Mouse (Mus musculus) cerebellum, adult 2 months (tissue): ENCODE measurements around the gene Tecr.

ENCODE experiments used
- CTCF ChIP-seq: fragments of 200-500 bp; IDR thresholded peaks from 2 replicates; pipeline ENCODE4 v1.5.1; 2011; ENCODE audit warnings: low read depth, mild to moderate bottlenecking, control low read depth, low read length, moderate library complexity, borderline replicate concordance; ENCODE audit not compliant: insufficient read depth
- POLR2A ChIP-seq: fragments of 200-500 bp; IDR thresholded peaks from 2 replicates; pipeline ENCODE4 v1.6.1; 2011; ENCODE audit warnings: low read length, control low read depth, borderline replicate concordance; ENCODE audit not compliant: insufficient read depth

DNA sequence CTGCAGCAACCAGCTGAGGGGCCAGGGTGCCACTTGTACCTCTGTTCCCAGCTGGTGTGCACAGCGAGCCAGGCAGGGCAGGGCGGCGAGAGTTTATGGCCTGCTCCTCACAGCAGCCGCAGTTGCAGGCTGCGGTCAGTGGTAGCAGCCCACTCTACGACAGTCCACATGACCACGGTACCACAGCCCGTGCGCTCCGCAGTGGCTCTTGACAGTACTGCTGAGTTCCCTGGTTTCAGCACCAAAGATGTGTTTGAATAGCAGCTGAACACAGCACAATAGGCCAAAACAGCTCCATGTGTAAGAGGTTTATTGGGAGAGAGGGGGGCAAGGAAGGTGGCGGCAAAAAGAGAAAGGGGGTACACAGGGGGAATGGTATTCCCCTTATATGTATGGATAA is 39.7 kb upstream of the Tecr start:
- TF ChIP-seq CTCF (no peak), POLR2A (no peak)
